Mouse (Mus musculus) lung, embryonic 16.5 days (tissue): ENCODE measurements at regions not wholly inside any gene's neighbourhood (a gene's known extent, or its start where the extent isn't known, plus 50 kb on each side); places are given as distances from the start of the nearest gene placed in this dataset.

Source experiments
- ATAC-seq: fragments of 200-750 bp; cut with Nextera tagmentation; 2 replicates; pipeline ENCODE4 v1.8.0; 2017; ENCODE audit warnings: low read depth, mild to moderate bottlenecking, moderate library complexity
- H3K27ac ChIP-seq: fragments of 300-500 bp; sonication (generic); 2 replicates; pipeline ENCODE4 v1.5.1; 2014; ENCODE audit warnings: mild to moderate bottlenecking, control low read depth, low read length
- H3K27me3 ChIP-seq: fragments of 300-500 bp; sonication (generic); 2 replicates; pipeline ENCODE4 v1.6.1; 2014; ENCODE audit warnings: low read depth, low read length, mixed read lengths; ENCODE audit not compliant: control insufficient read depth, insufficient read depth
- H3K36me3 ChIP-seq: fragments of 300-500 bp; sonication (generic); 2 replicates; pipeline ENCODE4 v1.6.1; 2014; ENCODE audit warnings: low read length; ENCODE audit not compliant: control insufficient read depth, insufficient read depth
- H3K4me1 ChIP-seq: fragments of 300-500 bp; sonication (generic); replicated peaks from 2 replicates; pipeline ENCODE4 v1.6.1; 2014; ENCODE audit warnings: low read length, mixed read lengths; ENCODE audit not compliant: control insufficient read depth, insufficient read depth
- H3K4me2 ChIP-seq: fragments of 300-500 bp; sonication (generic); 2 replicates; pipeline ENCODE4 v1.6.1; 2014; ENCODE audit warnings: low read depth, low read length, control low read depth
- H3K4me3 ChIP-seq: fragments of 300-500 bp; sonication (generic); 2 replicates; pipeline ENCODE4 v1.5.1; 2014; ENCODE audit warnings: mild to moderate bottlenecking, low read length, control low read depth
- H3K9ac ChIP-seq: fragments of 300-500 bp; sonication (generic); 2 replicates; pipeline ENCODE4 v1.6.1; 2014; ENCODE audit warnings: low read length, control low read depth
- H3K9me3 ChIP-seq: fragments of 300-500 bp; sonication (generic); 2 replicates; pipeline ENCODE4 v1.6.1; 2016; ENCODE audit warnings: low read length; ENCODE audit not compliant: control insufficient read depth
- WGBS: fragments of 180-500 bp; shearing (Covaris S2); extraction: QIAGEN DNeasy Blood & Tissue Kit; methylation state at CpG from one replicate; pipeline ENCODE4 v1.1.7; 2014; 5-methylcytosine and 5-hydroxymethylcytosine counted together

DNA sequence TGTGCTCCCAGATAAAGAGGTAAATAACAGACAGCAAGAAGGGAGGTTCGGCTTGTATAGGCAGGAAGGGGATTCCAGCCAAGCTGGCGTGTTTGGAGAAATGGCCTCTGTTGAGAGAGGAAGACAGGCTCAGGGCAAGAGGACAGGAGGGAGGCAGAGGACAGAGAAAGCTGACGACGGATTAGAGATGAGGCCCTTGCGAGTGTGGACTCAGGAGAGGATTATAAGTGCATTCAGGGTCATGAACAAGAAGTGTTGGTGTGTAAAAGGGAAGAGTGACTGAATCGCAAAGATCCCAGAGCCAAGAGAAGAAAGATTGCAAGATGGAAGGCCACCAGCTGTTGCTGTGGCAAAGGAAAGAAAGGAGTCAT lies 133.7 kb upstream of the Rad23b start:
- Histone ChIP-seq H3K4me1 (no peaks in the 10 kb centered on the region), H3K27ac (no peak overlapping the region), H3K9ac (no peak overlapping the region), H3K27me3 (no peaks in the 10 kb centered on the region), H3K4me3 (no peak overlapping the region), H3K36me3 (no peaks in the 10 kb centered on the region), H3K4me2 (no peak overlapping the region), H3K9me3 (no peaks in the 10 kb centered on the region)
- WGBS = 30% methylated on average over 6 of the region's 6 CpGs
- no peak for ATAC-seq

DNA sequence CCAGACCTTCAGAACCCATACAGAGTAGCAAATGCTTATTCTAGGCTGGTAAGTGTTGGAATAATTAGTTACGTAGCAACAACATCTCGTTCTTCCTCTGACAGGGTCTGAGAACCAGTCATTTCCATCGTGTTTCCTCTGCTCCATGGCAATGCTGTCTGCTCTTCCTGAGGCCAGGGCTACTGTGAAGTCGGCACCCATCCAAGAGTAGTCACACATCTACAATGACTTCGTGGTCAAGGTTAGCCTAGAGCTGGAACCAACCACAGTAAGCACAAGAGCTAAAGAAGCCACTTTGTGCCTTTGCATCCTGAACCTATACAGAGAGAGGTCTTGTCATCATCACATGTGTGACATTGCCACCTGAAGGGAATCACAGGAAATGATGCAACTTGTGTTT lies 124.1 kb upstream of the Rad23b start:
- WGBS = 80% methylated on average over 5 of the region's 5 CpGs

GRCm38 (mm10) chr4:55227394-55227793 lies 122.4 kb upstream of the Rad23b start:
- no peak for ATAC-seq
- no peaks in the 10 kb centered on the region for H3K4me1 ChIP-seq
- no peaks in the 10 kb centered on the region for H3K27me3 ChIP-seq
- no peak overlapping the region for H3K4me3 ChIP-seq
- WGBS = 40% methylated on average over 3 of the region's 3 CpGs
- H3K9ac ChIP-seq = no peak overlapping the region
- H3K9me3 ChIP-seq = no peaks in the 10 kb centered on the region
- H3K4me2 ChIP-seq = no peak overlapping the region
- H3K27ac ChIP-seq = no peak overlapping the region
- H3K36me3 ChIP-seq = no peaks in the 10 kb centered on the region

More for the DNA sequence above, 124.1 kb upstream of the Rad23b start:
- ATAC-seq = no peak
- Histone ChIP-seq H3K27me3 (no peaks in the 10 kb centered on the region), H3K4me3 (no peak overlapping the region), H3K27ac (no peak overlapping the region), H3K36me3 (no peaks in the 10 kb centered on the region), H3K4me2 (no peak overlapping the region), H3K9me3 (no peaks in the 10 kb centered on the region), H3K9ac (no peak overlapping the region), H3K4me1 (no peaks in the 10 kb centered on the region)

DNA sequence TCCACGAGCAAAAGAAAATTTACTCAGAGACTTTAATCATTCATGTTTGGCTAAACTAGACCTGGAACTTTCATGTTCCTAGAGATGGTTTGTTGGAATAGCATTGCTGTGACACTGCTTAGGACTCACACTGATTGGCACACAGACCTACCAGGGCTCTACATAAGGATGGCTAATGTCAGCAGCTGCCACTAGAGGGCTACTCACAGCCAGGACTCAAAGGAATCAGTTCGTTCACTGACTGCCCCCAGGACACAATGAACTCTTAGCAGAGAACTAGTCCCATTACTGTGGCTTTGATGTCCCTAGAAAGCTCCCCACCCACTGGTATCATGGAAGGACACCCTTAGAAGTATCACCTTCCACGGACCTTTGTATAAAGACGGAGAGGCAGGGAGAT lies 118.3 kb upstream of the Rad23b start:
- H3K27me3 ChIP-seq = no peaks in the 10 kb centered on the region
- no peak overlapping the region for H3K27ac ChIP-seq
- WGBS = 33% methylated on average over 4 of the region's 4 CpGs
- H3K4me1 ChIP-seq = no peaks in the 10 kb centered on the region
- no peaks in the 10 kb centered on the region for H3K9me3 ChIP-seq
- no peak overlapping the region for H3K4me2 ChIP-seq
- H3K9ac ChIP-seq = no peak overlapping the region
- no peak overlapping the region for H3K4me3 ChIP-seq
- ATAC-seq = no peak
- no peaks in the 10 kb centered on the region for H3K36me3 ChIP-seq

DNA sequence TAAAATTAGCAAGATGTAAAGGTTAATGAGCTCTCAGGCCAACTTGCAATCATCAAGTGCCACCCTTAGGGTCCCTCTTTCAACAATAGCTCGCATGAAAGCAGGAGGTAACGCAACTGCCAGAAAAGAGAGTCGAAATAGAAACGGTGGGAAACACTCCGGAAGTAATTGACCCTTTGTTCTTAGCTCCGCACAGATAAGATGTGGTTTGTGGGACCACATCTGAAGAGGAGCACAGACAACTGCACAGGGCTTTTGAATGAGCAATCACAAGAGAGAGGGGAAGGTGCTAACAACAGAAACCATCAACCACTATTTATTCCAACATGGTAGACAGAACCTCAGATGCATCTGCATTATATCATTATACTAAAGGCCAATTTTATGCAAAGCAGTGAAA lies 112.0 kb upstream of the Rad23b start:
- no peak overlapping the region for H3K4me3 ChIP-seq
- no peak for ATAC-seq
- WGBS = 61% methylated on average over 6 of the region's 6 CpGs
- no peaks in the 10 kb centered on the region for H3K4me1 ChIP-seq
- H3K36me3 ChIP-seq = no peaks in the 10 kb centered on the region
- H3K27ac ChIP-seq = no peak overlapping the region
- no peak overlapping the region for H3K9ac ChIP-seq
- no peaks in the 10 kb centered on the region for H3K9me3 ChIP-seq
- H3K4me2 ChIP-seq = no peak overlapping the region
- H3K27me3 ChIP-seq = no peaks in the 10 kb centered on the region

DNA sequence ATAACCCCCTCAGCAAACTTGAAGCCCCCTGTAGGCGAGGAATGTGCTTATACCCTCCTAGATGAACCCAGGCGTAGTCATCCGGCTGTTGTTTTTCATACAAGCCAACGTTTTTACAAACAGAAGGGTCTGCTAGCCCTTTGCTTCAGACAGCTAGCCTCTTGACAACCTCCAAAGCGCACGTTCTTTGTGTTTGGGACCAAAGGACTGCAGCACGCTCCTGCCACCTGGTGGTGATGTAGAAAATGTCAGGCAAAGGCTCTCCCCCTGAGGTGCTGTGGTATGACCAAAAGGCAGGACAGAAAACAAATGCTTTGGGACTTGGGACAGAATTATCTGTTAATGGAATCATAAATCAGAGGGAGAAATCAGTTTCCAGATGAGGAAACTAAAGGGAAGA lies 109.4 kb upstream of the Rad23b start:
- H3K4me3 ChIP-seq = no peak overlapping the region
- H3K9ac ChIP-seq = no peak overlapping the region
- no peak overlapping the region for H3K4me2 ChIP-seq
- H3K36me3 ChIP-seq = no peaks in the 10 kb centered on the region
- H3K27me3 ChIP-seq = no peaks in the 10 kb centered on the region
- H3K9me3 ChIP-seq = no peaks in the 10 kb centered on the region
- H3K27ac ChIP-seq = no peak overlapping the region
- H3K4me1 ChIP-seq = no peaks in the 10 kb centered on the region
- WGBS = 2% methylated on average over 7 of the region's 7 CpGs
- ATAC-seq = 0 out of 2 replicates have a peak, but pooled peaks have one; percentile 60

GRCm38 (mm10) chr4:55242331-55242730 lies 107.5 kb upstream of the Rad23b start:
- no peaks in the 10 kb centered on the region for H3K9me3 ChIP-seq
- no peak overlapping the region for H3K9ac ChIP-seq
- H3K4me3 ChIP-seq = no peak overlapping the region
- H3K36me3 ChIP-seq = no peaks in the 10 kb centered on the region
- ATAC-seq = no peak
- 58% methylated on average over 4 of the region's 4 CpGs for WGBS
- no peak overlapping the region for H3K4me2 ChIP-seq
- H3K27me3 ChIP-seq = no peaks in the 10 kb centered on the region
- H3K4me1 ChIP-seq = no peaks in the 10 kb centered on the region
- no peak overlapping the region for H3K27ac ChIP-seq

DNA sequence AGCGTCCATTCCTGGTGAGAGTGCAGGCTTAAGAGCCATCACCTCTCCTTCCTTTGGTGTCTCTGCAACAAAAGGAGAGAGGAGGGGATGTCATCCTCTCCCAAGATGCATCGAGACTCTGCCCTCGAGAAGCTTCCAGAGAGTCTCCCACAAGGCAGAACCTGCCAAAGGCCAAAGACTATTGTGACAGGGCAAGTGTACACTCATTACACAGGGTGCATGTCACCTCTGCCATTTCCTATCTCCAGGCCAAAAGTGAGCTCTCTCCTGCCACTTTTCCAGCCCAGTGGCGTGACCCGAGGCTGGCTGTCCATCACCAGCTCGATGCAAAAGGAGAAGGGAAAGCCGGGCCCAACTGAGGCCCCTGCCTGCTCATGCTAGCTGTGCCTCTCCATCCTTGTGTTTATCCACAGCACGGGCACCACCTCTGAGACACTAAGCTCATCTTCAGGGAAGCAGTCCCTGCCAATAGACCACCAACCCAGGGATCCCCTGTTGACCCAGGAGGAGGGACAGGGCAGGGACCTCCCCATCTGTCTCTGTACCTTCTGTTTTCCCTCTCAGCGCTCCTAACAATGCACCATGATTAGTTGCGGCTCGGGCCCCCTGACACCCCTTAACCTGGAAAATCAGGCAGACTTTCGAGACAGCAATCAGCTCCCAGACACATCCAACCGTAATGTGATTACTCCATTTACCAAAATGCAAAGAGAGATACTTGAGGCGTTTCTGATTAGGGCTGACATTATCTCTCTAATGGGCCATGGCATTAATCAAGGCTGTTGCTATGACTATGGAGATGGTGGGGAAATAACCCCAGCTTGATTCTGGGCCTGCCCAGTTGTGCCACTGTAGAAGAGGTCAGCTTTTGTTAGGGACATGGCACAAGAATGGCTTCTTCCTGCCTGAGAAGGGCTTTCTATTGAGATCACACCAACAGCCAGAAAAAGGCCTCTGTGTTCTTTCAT lies 106.5 kb upstream of the Rad23b start:
- H3K27ac ChIP-seq = no peak overlapping the region
- H3K9ac ChIP-seq = no peak overlapping the region
- no peak overlapping the region for H3K4me3 ChIP-seq
- no peak for ATAC-seq
- H3K4me2 ChIP-seq = no peak overlapping the region
- no peaks in the 10 kb centered on the region for H3K27me3 ChIP-seq
- H3K9me3 ChIP-seq = no peaks in the 10 kb centered on the region
- H3K4me1 ChIP-seq = no peaks in the 10 kb centered on the region; the same call in 1 of the 2 replicates
- 64% methylated on average over 13 of the region's 14 CpGs for WGBS
- no peaks in the 10 kb centered on the region for H3K36me3 ChIP-seq

GRCm38 (mm10) chr4:55245789-55246188 lies 104.1 kb upstream of the Rad23b start:
- no peak overlapping the region for H3K27ac ChIP-seq
- H3K9ac ChIP-seq = no peak overlapping the region
- H3K4me2 ChIP-seq = no peak overlapping the region
- no peaks in the 10 kb centered on the region; the same call in 1 of the 2 replicates for H3K4me1 ChIP-seq
- WGBS = 75% methylated on average over 10 of the region's 10 CpGs
- no peak for ATAC-seq
- H3K4me3 ChIP-seq = no peak overlapping the region
- H3K36me3 ChIP-seq = no peaks in the 10 kb centered on the region
- H3K9me3 ChIP-seq = no peaks in the 10 kb centered on the region
- H3K27me3 ChIP-seq = no peaks in the 10 kb centered on the region
